Mouse (Mus musculus): ENCODE results near the gene Iqschfp.

Gene Iqschfp

GRCm38 (mm10) chr3:68581591-68581990 is 689.6 kb downstream of the Iqschfp start:
- DNase-seq = peak; percentile 72 to 81

DNA sequence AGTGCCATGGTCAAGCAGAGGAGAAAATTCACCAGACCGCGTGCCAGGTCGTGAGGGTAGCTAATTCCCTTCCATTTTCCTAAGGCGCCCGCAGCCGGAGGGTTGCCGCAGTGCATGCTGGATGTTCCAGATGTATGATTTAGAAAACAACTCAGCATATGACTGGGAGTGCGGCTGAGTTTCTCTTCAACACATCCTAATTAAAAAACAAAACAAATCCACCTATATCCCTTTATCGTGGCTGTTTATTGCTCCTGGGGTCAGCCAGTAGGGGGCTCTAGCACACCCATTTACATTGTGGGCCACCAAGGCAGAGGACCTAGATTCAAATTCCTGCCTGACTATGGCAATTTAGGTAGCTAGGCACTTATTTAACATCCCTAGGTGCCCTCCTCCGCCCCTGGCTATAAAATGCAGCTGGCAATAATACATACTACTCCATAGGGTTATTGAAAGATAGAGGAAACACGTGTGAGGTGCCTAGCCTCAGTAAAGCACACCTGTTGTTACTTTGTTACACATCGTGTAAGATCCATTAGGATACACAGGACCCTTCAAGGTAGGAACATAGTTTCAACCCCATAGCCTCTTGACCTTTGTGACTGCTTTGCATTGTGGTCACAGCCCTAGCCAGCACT is 690.2 kb downstream of the Iqschfp start:
- DNase-seq = peak; percentile 55 to 66

DNA sequence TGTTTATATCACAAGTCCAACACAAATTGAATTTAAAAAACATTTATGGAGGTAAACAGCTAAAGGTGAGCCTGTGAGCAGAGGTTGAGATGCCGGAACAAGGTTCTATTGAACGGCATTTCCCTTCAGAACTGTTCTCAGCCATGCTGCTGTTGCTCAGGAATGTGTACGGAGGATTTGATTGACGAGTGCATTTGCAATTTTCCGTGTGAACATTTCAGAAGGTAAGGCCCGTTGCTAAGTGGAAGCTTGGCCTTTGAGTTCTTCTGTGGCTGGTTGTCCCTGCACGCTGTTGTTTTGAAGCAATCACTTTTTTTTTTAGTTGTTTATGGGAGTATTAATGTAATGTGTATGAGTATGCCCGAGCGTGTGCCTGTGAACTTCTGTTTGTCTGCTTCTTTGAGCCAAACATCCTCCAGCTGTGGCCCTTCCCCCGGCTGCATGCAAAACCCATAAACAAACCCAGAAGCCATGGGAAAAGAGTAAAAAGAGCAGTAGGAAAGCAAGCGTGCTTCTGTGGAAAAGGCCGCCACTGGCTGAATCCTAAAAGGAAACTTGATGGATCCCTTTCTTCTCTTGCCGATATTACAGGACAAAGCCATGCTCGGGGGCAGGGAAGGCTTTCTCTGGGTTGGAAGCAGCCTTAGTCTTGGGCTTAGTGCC is 691.1 kb downstream of the Iqschfp start:
- peak in 1 of 2 experiments; percentile 50 for DNase-seq

DNA sequence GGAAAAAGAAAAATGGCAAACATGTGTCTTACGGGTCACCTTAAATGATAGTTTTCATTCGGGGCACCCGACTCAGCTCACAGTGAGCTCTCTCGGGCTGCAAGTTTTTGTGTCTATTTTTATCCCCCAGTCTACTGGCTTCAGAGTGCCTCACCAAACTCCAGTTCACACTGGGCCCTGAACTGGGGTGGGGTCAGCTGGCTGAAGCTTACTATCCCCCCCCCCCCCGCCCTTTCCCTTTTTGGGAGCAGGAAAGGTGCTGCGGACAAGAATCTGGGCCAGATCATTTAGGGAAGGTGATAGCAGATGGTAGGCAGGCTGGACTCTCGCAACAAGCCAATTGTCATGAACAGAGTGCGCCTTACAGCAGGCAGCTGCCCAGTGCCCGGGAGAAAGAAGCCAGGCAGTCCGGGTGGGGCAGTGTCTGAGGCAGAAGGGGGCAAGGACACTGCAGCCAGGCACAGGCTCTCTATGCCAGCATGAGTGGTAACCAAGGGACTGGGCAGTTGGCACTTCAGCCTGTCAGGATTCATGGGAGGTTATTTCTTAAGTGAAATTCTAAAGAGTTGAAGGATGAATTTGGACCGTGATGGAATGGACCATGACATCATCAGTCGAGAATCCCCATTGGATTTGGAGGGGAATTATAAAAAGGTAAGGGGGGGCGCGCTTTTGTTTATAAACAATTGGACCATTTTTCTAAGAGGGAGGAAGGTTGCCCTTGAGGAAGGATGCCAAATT is 691.9 kb downstream of the Iqschfp start:
- peak; percentile 85 to 95 for DNase-seq

DNA sequence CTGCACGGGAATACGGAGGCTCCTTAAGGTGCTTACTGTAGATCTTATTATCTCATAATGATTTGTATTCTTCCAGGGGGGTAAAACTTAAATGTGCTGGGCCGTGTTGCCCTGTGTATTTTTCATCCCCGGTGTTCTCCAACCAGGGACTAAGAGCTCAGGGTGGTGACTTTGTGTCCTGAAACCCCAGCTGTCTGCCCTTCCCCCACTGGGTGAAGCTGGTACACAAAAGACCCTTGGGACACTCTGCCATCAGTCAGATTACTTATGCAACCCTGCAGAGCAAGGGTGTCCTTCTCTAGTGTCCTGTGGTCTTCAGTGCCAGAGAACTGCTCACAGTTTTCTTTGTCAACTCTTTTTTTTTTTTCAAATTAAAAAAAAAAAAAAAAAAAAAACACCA is 693.2 kb downstream of the Iqschfp start:
- DNase-seq = no peak

DNA sequence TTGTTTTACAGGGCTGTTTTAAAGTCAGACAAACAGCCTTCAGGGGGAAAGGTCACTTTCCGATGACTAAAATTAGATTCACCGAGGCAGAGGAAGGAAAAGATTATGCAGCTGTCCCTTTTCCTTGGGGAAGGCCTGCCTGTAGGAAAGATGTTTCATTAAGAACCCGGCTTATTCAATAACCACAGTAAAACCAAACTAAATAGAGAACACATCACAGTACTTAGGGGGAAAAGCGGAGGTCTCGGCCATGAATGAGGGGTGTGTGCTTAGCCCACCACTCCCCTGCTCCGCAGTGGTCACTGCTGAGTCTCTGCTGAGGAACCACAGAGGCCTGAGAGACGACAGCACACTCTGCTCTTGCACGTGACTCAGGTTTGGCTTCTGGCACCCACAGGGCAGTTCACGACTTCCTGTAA is 694.6 kb downstream of the Iqschfp start:
- DNase-seq = peak in 1 of 2 experiments; percentile 31

DNA sequence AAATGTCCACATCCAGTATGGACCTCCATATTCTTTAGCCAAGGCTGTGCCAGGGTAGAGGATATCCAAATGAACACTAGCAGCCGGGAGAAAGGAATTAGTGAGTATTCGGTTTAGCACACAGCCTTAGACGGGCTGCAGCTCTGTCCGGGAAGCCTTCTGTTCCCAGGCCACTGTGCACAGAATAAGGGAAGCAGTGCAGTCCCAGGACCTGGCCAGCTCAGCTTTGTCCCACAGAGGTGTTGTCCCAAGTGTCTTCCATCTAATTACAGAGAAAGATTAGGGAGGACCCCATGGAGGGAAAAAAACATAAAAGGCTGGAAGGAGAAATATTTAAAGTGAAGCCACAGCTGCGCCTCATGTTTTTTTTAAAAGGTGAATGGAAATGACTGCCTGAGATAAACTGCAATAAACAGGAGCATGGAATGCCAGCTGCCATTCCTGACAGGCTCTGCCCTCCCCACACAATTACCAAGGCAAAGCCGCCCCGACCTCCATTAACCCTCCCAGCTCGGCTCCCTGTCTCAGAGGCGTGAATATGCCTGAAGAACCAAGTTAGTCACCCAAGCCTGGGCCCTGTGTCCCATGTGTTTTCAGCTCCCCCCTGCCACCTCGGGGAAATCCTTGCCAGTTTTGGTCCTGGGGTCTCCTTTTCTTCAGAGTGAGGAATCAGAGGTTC is 695.7 kb downstream of the Iqschfp start:
- peak in 1 of 2 experiments; percentile 23 for DNase-seq

- DNase-seq = peak in 1 of 2 experiments; percentile 29
Measured at GRCm38 (mm10) chr3:68589220-68589840, 697.3 kb downstream of the Iqschfp start.

DNA sequence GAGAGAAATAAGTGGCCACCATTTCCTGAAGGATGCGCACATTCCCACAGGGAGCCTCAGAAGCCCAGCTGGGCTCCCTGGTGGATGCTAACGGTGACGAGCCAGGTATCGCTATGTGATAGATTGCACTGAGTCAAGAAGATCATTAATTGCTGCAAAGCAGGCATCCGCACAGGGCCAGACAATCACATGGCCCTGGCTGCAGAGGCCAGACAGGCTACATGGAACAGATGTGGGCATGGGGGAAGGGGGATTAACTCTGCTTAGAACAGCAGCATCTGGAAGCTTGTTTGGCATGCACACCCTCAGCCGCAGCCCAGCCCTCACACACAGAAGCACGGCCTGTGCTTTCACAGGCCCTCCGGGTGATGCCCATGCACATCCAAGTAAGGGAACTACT is 698.4 kb downstream of the Iqschfp start:
- DNase-seq = peak in 1 of 2 experiments; percentile 9

DNA sequence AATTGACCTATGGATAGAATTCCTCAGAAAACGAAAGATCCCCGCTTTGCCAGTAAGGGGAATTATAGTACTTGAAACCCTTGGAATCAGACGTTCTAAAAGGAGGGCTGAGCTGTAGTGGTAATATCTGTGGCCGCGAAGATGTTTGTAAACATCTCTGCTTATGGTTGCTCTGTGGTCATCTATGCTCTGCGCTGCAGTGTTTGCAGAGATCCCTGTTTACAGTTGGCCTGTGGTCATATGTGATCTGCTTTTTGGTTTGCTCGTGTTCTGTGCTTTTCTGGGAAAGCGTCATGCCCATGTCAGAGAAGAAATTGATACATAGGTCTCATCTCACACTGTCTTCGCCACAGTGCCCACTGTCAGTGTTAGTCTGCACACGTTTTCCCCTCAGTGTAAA is 700.5 kb downstream of the Iqschfp start:
- DNase-seq = no peak

DNA sequence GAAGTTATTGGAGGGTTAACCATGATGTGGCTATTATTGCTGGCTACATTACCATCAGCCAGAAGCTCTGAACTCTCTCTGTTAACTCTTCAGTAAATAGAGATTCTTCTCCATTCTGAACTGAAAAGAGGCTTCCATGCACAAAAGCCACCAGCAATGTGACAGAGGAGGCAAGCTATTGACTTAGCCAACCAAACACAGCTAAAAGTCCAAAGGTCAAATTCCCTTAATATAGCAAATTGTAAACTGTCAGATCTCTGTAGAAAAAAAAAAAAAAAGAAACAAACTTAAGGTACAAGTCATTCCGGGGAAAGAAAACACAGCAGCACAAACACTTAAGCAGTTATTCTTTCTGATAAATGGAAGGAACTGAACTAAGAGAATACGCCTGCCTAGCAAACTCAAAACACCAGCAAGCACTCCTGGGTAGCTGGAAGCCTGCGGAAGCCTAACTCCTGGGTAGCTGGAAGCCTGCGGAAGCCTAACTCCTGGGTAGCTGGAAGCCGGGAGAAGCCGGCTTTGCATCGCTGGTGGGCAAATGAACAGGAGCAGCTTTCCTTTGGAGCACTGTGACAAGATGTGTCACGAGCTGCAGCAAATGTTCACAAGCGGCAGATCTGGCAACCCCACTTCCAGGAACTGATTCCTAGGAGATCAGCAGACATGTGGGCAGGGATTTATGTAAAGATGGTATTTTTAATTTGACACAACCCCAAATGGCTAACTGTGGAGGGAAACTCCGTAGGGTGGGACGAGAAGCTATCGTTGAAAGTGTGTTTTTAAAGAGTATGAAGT is 701.2 kb downstream of the Iqschfp start:
- DNase-seq = peak in 1 of 2 experiments; percentile 38

DNA sequence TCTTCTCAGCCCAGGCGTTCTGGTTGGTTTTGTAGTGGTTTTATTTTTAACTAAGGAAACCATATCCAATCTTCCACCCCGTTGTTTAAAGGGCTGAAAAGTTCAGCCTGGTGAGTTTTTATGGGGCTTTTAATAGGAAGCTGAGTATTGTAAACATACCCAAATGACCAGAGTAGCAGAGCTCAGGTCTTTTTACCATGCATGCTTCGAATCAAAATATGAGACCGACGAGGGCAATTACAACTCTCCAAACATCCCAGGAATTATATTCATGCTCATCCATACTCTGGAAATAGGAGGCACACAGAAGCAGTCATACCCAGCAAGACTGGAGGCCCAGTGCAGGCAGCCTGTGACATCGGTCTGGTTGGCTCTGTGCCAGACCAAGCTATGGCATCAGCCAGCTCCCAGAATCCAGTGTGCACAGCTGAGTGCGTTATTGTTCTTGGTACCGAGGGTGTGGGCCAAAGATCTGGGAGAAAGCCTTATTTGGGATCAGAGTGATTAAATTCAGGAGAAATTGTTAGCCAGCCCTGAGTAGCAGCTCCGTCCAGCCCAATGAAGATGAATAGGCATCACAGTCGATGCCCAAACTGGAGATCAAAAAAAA is 703.4 kb downstream of the Iqschfp start:
- no peak for DNase-seq

- no peak for DNase-seq
Measured at GRCm38 (mm10) chr3:68596938-68597337, 704.9 kb downstream of the Iqschfp start.

GRCm38 (mm10) chr3:68602891-68603290 is 710.9 kb downstream of the Iqschfp start:
- DNase-seq = no peak

- DNase-seq = no peak
Measured at GRCm38 (mm10) chr3:68604467-68604866, 712.4 kb downstream of the Iqschfp start.

- peak in 1 of 2 experiments; percentile 58 for DNase-seq
Measured at GRCm38 (mm10) chr3:68604962-68605361, 712.9 kb downstream of the Iqschfp start.

DNA sequence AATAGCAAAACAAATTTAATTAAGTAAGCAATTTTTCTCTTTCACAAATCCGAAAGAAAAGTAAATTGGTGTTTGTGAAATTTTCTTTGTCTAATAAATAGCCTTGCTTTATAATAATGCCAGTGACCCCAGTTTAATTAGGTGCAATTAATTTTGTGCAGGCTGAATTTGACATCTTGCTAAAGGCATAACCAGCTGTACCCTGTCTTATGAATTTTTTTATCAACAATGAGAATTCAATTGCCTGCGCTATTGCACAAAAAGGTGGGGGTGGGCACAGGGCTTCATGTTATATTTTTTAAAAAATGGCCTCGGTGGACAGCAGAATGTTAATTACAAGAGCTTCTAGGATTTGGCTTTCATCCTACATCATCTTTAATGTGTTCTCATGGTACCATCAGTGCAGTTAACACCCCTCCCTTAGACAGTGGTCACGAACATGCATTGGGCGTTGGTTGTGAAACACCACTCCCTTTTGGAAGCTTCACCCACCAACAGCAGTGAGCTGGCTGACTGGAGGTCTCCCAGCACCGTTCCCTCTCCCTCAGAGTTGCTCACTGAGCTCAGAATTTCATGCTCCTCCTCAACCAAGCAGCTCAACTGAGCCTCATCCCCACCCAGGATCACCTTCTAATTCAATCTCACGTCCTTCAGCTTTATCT is 714.0 kb downstream of the Iqschfp start:
- no peak for DNase-seq

DNA sequence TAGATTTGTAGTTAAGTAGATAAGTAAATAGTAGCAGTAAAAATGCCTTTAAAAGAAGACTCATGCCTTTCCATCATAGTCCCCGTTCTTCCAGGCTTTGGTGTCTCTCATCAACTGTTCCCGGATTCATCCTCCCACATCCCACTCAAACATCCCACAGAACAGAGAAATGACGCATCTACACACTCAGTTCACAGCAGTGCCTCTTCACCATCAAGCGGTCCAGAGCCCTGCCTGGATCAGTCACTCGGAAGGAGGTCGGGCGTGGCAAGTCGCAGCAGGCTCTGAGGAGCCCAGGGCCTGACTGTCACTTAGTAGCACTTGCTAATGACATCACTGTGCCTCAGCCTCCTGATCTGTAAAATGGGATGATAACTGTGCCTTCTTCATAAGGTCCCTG is 714.7 kb downstream of the Iqschfp start:
- no peak for DNase-seq

GRCm38 (mm10) chr3:68607336-68607735 is 715.3 kb downstream of the Iqschfp start:
- no peak for DNase-seq

- peak; percentile 62 to 75 for DNase-seq
Measured at GRCm38 (mm10) chr3:68608848-68609497, 716.9 kb downstream of the Iqschfp start.

All from cerebellum, adult 18-20 months (tissue).